Mouse (Mus musculus): Measurements from ENCODE around the gene Aloxe3. TPM values are rescaled to one million over a fixed set of nuclear protein-coding genes. Genes with fewer than 3 reads are reported as not detected.

The Aloxe3 gene
- 0.15 and 0.42 TPM in 2 replicates for polyA plus RNA-seq (2012; rRNA removed)

DNA sequence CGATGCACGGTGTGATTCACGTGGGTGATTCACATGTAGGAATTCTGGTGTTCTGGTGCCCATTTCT is at the start of gene Aloxe3:
Aloxe3 (plus strand) TSS at position 45 of the 67 bp plus-strand sequence.

DNA sequence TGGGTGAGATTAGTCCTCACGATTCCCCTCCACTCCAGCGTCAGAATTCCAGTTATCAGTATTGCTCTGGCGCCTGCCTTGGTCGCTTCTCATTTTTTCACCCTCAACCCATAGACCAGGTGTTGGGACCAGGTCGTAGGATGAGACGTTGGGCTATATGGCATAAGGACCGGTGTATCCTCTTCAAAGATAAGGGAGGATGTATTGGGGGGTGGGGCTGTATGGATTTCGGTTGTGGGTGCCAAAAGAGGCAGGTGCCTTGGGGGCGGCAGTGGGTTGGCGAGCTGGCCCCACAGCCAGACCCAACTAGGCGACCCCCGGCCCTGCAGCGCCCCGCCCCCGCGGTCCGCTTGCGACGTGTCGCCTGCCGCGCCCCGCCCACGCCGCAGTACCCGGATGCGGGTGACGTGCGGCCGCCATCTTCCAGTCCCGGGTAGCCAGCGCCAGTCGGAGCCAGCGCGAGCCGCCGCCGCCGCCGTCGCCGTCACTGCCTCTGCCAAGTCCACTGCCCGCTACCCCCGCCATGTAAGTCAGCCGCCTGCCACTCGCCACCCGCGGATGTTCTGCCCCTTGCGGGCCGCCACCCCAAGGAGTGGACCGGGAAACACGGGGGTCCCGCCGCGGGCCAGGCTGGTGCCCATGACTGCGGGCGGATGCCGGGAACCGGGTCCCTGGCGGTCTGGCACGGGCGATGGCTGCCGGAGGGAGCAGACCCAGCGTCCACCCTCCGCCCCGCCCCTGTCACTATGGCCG is 37.4 kb upstream of the Aloxe3 start, which contains the start of gene Vamp2:
Vamp2 (plus strand) TSS at position 388 of the 753 bp plus-strand sequence.

DNA sequence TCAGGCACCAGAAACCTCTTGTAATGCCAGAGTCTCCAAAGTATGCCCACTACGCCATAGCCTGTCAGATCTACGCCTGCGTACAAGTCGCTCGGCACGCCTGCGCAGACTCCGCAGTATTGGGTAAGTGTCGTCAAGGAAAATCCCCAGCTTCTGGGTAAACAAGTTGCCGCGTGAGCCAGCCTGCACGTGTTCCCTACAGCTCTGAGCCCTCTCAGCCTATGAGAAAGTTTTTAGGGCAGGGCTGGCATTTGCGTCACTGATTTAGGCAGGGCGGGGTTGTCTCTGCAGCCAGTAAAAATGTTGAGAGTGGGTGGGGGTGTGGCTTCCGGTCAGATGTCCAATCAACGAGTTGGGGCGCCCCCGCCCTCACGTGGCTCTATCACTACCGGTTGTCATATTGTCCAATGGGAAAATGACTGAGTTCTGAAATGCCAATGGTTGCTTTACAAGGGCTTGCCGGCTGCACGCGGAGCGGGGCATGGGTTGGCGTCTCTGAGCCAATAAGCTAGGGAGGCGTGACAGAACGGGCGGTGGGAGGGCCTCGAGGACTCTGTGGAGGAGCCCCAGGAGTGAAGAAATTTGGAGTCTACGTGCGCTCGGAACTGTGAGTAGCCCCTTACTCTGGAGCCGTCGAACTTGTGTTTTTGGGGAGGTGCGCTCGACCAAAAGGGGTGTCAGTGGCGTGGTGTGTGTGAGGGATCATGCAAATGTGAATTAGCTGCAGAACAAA is 30.8 kb upstream of the Aloxe3 start, which contains the start of gene Per1:
Per1 (plus strand) TSS at position 521 of the 733 bp plus-strand sequence.

DNA sequence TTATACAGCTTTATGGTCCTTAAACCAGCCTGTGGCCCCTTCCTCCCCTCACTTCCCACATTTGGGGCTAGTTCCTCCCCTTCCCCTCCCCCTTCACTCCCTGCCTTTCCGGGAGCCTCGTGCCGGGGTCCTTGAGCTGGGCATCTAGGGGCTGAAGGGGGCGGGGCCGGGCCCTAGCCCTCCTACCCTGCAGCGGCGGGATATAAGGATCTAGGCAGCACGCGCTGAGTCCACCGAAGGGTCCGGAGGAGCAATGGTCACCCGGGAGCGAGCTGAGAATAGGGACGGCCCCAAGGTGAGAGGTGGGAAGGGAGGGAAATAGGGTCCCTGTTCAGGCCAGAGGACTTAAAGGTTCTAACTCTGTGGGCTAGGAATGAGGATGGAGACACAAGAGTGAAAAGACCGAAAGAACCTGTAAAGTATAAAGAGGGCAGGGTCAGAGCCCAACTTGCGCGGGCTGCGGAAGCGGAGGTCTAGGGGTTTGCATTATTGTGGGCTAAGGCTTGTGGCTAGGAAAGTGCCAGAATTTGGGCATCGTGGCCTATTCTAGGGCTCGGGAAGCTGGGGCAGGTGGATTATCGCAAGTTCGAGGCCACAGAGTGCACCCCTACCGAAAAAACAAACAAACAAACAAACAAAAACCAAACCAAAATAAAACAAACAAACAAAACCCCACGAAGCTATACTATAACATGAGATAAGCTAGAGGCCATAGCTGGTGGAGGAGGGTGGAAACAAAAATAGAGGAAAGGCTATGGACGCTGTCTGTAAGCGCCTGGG is 5.3 kb upstream of the Aloxe3 start, which contains the start of gene Hes7:
Hes7 (plus strand) TSS at position 184 of the 780 bp plus-strand sequence.

DNA sequence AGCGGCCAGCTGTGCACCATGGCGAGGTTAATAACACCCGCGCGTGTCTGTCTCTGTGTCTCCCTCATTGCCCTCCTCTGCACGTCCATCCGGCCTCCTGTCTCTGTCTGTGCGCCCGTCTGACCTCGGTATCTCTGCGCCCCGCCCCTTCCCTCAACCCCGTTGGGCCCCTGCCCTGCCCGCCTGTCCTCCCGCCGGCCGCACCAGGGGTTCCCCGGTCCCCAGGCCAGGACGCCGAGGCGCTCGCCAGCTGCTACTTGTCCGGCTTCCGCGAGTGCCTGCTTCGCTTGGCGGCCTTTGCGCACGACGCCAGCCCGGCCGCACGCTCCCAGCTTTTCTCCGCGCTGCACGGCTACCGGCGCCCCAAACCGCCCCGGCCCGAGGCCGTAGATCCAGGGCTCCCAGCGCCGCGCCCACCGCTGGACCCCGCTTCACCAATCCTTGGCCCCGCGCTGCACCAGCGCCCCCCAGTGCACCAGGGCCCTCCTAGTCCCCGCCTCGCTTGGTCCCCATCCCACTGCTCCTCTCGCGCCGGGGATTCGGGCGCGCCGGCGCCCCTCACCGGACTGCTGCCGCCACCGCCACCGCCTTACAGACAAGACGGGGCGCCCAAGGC is 3.3 kb upstream of the Aloxe3 start, which contains the start of gene 9130213A22Rik:
9130213A22Rik (minus strand) TSS at position 254 of the 616 bp plus-strand sequence.

DNA sequence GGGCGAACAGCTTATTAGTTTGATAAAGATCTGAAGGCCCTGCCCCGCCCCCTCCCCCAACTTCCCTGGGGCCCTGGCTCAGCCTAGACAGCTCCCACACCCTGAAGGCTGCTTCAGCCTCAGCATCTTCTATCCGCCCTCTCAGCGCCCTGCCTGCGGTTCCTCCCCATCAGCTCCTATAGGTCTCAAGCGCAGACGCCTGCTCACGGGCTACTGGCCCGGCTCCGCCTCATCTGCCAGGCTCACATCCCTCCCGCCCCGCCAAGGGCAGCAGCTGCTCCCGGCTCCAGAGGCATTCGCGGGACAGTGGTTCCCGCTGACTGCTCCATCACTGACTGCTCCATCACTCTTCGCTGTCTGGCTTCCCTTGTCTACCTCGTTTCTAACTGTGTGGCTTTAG is 31.1 kb downstream of the Aloxe3 start, which contains the start of gene Alox12b:
Alox12b (plus strand) TSS at position 190 of the 400 bp plus-strand sequence.

DNA sequence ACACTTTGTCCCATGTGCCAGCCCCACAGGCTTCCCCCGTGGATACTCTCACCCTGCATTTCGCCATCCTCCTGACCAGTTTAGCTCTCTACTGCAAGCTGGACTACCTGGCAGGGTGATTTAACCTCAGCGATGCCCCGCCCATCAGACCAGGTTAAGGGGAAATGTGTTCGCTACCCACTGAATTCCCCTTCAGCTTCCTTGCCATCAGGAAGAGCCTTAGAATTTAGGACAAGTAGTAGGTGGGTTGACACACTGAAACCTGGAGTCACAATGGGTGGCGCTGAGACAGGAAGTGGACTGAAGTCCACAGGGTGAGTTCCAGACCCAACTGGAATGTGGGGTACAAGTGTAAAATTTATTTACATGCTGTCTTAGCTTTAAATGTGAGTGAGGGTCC is 72.0 kb downstream of the Aloxe3 start, which contains the start of gene Alox8:
Alox8 (minus strand) TSS at position 101 of the 400 bp plus-strand sequence.

Other genes with a start within 250 kb of the Aloxe3 start
- gene Rnf222, start 237.3 kb upstream of the Aloxe3 start, polyA plus RNA-seq (2012; rRNA removed) = not detected in 2 replicates
- 462 and 604 TPM in 2 replicates for gene Rpl26, start 224.3 kb upstream of the Aloxe3 start, polyA plus RNA-seq (2012; rRNA removed)
- gene Odf4, start 198.8 kb upstream of the Aloxe3 start, polyA plus RNA-seq (2012; rRNA removed) = not detected in 2 replicates
- gene Arhgef15, start 168.4 kb upstream of the Aloxe3 start, polyA plus RNA-seq (2012; rRNA removed) = 14.3 and 24.5 TPM in 2 replicates
- 81.4 and 94.7 TPM in 2 replicates for gene Slc25a35, start 157.8 kb upstream of the Aloxe3 start, polyA plus RNA-seq (2012; rRNA removed)
- 48.9 and 61.1 TPM in 2 replicates for gene Rangrf, start 150.7 kb upstream of the Aloxe3 start, polyA plus RNA-seq (2012; rRNA removed)
- 12.3 and 13.5 TPM in 2 replicates for gene Pfas, start 117.4 kb upstream of the Aloxe3 start, polyA plus RNA-seq (2012; rRNA removed)
- 30.8 and 33.6 TPM in 2 replicates for gene Ctc1, start 110.0 kb upstream of the Aloxe3 start, polyA plus RNA-seq (2012; rRNA removed)
- 44.7 and 44.9 TPM in 2 replicates for gene Aurkb, start 80.2 kb upstream of the Aloxe3 start, polyA plus RNA-seq (2012; rRNA removed)
- gene Borcs6, start 66.2 kb upstream of the Aloxe3 start, polyA plus RNA-seq (2012; rRNA removed) = 34.7 and 36.8 TPM in 2 replicates
- 33.1 and 44.6 TPM in 2 replicates for gene Tmem107, start 55.1 kb upstream of the Aloxe3 start, polyA plus RNA-seq (2012; rRNA removed)
- 93.8 and 112 TPM in 2 replicates for gene Vamp2, start 37.4 kb upstream of the Aloxe3 start, polyA plus RNA-seq (2012; rRNA removed)
- gene Per1, start 30.7 kb upstream of the Aloxe3 start, polyA plus RNA-seq (2012; rRNA removed) = 16.4 and 21.2 TPM in 2 replicates
- 0.70 and 1.1 TPM in 2 replicates for gene Hes7, start 5.5 kb upstream of the Aloxe3 start, polyA plus RNA-seq (2012; rRNA removed)
- 0.60 and 0.64 TPM in 2 replicates for gene 9130213A22Rik, start 3.3 kb upstream of the Aloxe3 start, polyA plus RNA-seq (2012; rRNA removed)
- gene Alox12b, start 31.1 kb downstream of the Aloxe3 start, polyA plus RNA-seq (2012; rRNA removed) = 0.07 TPM in 1 of 2 replicates, not detected in the other
- gene Alox8, start 71.9 kb downstream of the Aloxe3 start, polyA plus RNA-seq (2012; rRNA removed) = 0.05 TPM in 1 of 2 replicates, not detected in the other
- gene Gucy2e, start 111.1 kb downstream of the Aloxe3 start, polyA plus RNA-seq (2012; rRNA removed) = not detected in 2 replicates
- gene Cntrob, start 197.9 kb downstream of the Aloxe3 start, polyA plus RNA-seq (2012; rRNA removed) = 8.3 and 8.5 TPM in 2 replicates
- gene Trappc1, start 198.1 kb downstream of the Aloxe3 start, polyA plus RNA-seq (2012; rRNA removed) = 27.2 and 27.3 TPM in 2 replicates
- gene Kcnab3, start 200.4 kb downstream of the Aloxe3 start, polyA plus RNA-seq (2012; rRNA removed) = 1.3 TPM in 2 replicates
- gene Rnf227, start 214.6 kb downstream of the Aloxe3 start, polyA plus RNA-seq (2012; rRNA removed) = 1.2 and 1.4 TPM in 2 replicates
- 101 and 103 TPM in 2 replicates for gene Chd3, start 243.5 kb downstream of the Aloxe3 start, polyA plus RNA-seq (2012; rRNA removed)